ENCODE assay signal across 13 mouse cellular contexts in the genomic region with DNA sequence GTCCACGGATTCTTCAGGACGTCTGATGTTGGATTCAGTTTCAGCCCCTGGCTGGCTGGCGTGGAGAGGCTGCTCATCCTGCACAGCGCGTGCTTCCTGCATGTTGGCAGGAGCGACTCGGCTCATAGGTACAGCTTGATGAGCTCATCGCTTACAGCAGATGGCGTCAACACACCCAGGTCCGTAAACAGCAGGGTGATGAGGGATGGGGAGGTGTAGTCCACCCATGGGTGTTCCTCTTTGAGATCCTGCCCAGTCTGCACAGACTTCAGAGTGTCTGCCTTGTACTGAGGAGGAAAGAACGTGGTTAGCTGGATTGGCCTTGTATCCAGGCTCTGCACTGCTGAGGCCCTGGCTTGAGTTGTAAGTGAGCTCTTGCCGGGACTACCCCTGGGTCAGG. TPM values are rescaled to one million over a fixed set of nuclear protein-coding genes. Genes with fewer than 3 reads are reported as not detected.
DNase-seq lines count a peak whose midpoint lies in the region; ATAC-seq and TF ChIP-seq lines count a peak whose summit lies in the region.
"Had no signal": no experiment of that assay in that cellular context is flagged by ENCODE, and none has a peak within 500 bp of the region (broad histone marks: within the 10 kb centered on the region; RNA-seq: fewer than 3 reads in every experiment).

No protein-coding gene starts in this region.

- no peaks in the 10 kb centered on the region for H3K9me3 ChIP-seq in kidney, embryonic 15.5 days (replicated peaks)
- H3K9me3 ChIP-seq in forebrain, embryonic 13.5 days (replicated peaks): no peaks in the 10 kb centered on the region
- H3K9me3 ChIP-seq: liver, embryonic 15.5 days had no signal

- WGBS in bone marrow, adult 2 months: 88% methylated on average over 12 of the region's 12 CpGs
- 15% methylated on average over 12 of the region's 12 CpGs for WGBS in cerebellum, adult 2 months
- 88% methylated on average over 12 of the region's 12 CpGs for WGBS in kidney, embryonic 15.5 days
- 89% methylated on average over 12 of the region's 12 CpGs for WGBS in forebrain, embryonic 13.5 days

- no peak overlapping the region for H3K9ac ChIP-seq in kidney, embryonic 15.5 days
- H3K9ac ChIP-seq in forebrain, embryonic 13.5 days: no peak overlapping the region
- H3K9ac ChIP-seq: liver, embryonic 15.5 days had no signal

- intact Hi-C loops in left cerebral cortex, postnatal 25 days (cut with DNase I): no loop called here

- no peak overlapping the region for H3K27ac ChIP-seq in bone marrow, adult 2 months (ENCODE audit: control insufficient read depth, insufficient read depth, low read depth, low read length, poor library complexity)
- no peak overlapping the region for H3K27ac ChIP-seq in cerebellum, adult 2 months (ENCODE audit: insufficient read depth, low read length)
- no peak overlapping the region for H3K27ac ChIP-seq in kidney, embryonic 15.5 days
- no peak overlapping the region for H3K27ac ChIP-seq in forebrain, embryonic 13.5 days
- H3K27ac ChIP-seq: liver, embryonic 15.5 days; macrophage had no signal

- peaks cover 100% of the 10 kb centered on the region for H3K36me3 ChIP-seq in kidney, embryonic 15.5 days
- peaks cover 99% of the 10 kb centered on the region for H3K36me3 ChIP-seq in forebrain, embryonic 13.5 days (ENCODE audit: poor library complexity, severe bottlenecking)

- peak; percentile 81 to 91 for DNase-seq in cerebellum, adult 2 months
- peak; percentile 77 to 84 for DNase-seq in layer of hippocampus, adult 18-20 months (ENCODE audit: low spot score in 2 of 2)
- DNase-seq in left cerebral cortex, postnatal 25 days (ENCODE audit: low spot score in 2 of 2): peak; percentile 53 to 88
- DNase-seq in thymus, postnatal 14 days: no peak
- DNase-seq: adrenal gland, postnatal 10 days; kidney, adult 2 months had no signal

- H3K4me3 ChIP-seq in bone marrow, adult 2 months (replicated peaks; ENCODE audit: control insufficient read depth, low read depth, low read length): no peak overlapping the region
- no peak overlapping the region for H3K4me3 ChIP-seq in cerebellum, adult 2 months (replicated peaks; ENCODE audit: insufficient read depth, low read depth, low read length)
- no peak overlapping the region for H3K4me3 ChIP-seq in kidney, embryonic 15.5 days (replicated peaks)
- H3K4me3 ChIP-seq in forebrain, embryonic 13.5 days: no peak overlapping the region
- H3K4me3 ChIP-seq: liver, embryonic 15.5 days had no signal

- no peak overlapping the region for H3K4me2 ChIP-seq in kidney, embryonic 15.5 days
- H3K4me2 ChIP-seq in forebrain, embryonic 13.5 days: no peak overlapping the region
- H3K4me2 ChIP-seq: heart, embryonic 11.5 days; liver, embryonic 15.5 days had no signal

- no peak for TF ChIP-seq POLR2A in bone marrow, adult 2 months (IDR thresholded peaks at IDR 0.05; ENCODE audit: borderline replicate concordance, control insufficient read depth, low read depth, low read length)
- TF ChIP-seq POLR2A in cerebellum, adult 2 months (IDR thresholded peaks at IDR 0.05; ENCODE audit: borderline replicate concordance, insufficient read depth, low read length): 0 out of 2 replicates have a peak, but pooled peaks have one; percentile 24

- peak; percentile 5; the same call in 1 of the 2 replicates for TF ChIP-seq CTCF in bone marrow, adult 2 months (IDR thresholded peaks at IDR 0.05; ENCODE audit: control insufficient read depth, insufficient read depth, low read length)
- TF ChIP-seq CTCF in cerebellum, adult 2 months (IDR thresholded peaks at IDR 0.05; ENCODE audit: borderline replicate concordance, insufficient read depth, low read depth, low read length): no peak

- no peak for ATAC-seq in kidney, embryonic 15.5 days (replicated peaks; ENCODE audit: low FRiP score)
- no peak for ATAC-seq in forebrain, embryonic 13.5 days
- ATAC-seq: midbrain, embryonic 16.5 days had no signal

- no peaks in the 10 kb centered on the region; the same call in 1 of the 2 replicates for H3K4me1 ChIP-seq in bone marrow, adult 2 months (ENCODE audit: control insufficient read depth, insufficient read depth, low read length)
- peaks cover 5% of the 10 kb centered on the region for H3K4me1 ChIP-seq in cerebellum, adult 2 months (ENCODE audit: control insufficient read depth, insufficient read depth, low read length)
- no peaks in the 10 kb centered on the region for H3K4me1 ChIP-seq in kidney, embryonic 15.5 days
- H3K4me1 ChIP-seq in forebrain, embryonic 13.5 days: no peaks in the 10 kb centered on the region
- H3K4me1 ChIP-seq: liver, embryonic 15.5 days had no signal

- no peaks in the 10 kb centered on the region for H3K27me3 ChIP-seq in cerebellum, adult 2 months (ENCODE audit: control insufficient read depth, insufficient read depth, low read length)
- H3K27me3 ChIP-seq in kidney, embryonic 15.5 days: no peaks in the 10 kb centered on the region
- no peaks in the 10 kb centered on the region for H3K27me3 ChIP-seq in forebrain, embryonic 13.5 days
- H3K27me3 ChIP-seq: liver, embryonic 15.5 days had no signal

RNA-seq across cellular contexts. Expression of a gene that starts 7.9 kb away (rescaled TPM):
- polyA plus RNA-seq in bone marrow, adult 2 months (2011; ENCODE audit: insufficient read depth, insufficient read length, low replicate concordance, missing spikeins): 14.9 and 16.6 TPM in 2 replicates
- polyA plus RNA-seq in cerebellum, adult 2 months (2012; rRNA removed): 36.7 and 38.4 TPM in 2 replicates
- 10 to 100 TPM; 32.7 to 37.5 TPM for total RNA-seq in layer of hippocampus, adult 18-20 months (2021)
- 10 to 100 TPM; 31.3 to 31.7 TPM for total RNA-seq in left cerebral cortex, postnatal 25 days (2021)
- polyA plus RNA-seq in kidney, embryonic 15.5 days (2015; fragmentation: Nextera tagmentation; extraction: Ambion mirVana): 72.5 and 73.1 TPM in 2 replicates
- polyA plus RNA-seq in forebrain, embryonic 13.5 days (2015; fragmentation: Nextera tagmentation; extraction: Ambion mirVana): 72.8 and 74.4 TPM in 2 replicates

RNA-seq across cellular contexts. Expression of a gene that starts 7.9 kb away (rescaled TPM):
- 7.8 and 8.3 TPM in 2 replicates for polyA plus RNA-seq in bone marrow, adult 2 months (2011; ENCODE audit: insufficient read depth, insufficient read length, low replicate concordance, missing spikeins)
- polyA plus RNA-seq in cerebellum, adult 2 months (2012; rRNA removed): 46.0 and 46.1 TPM in 2 replicates
- 10 to 100 TPM; 28.3 to 30.7 TPM for total RNA-seq in layer of hippocampus, adult 18-20 months (2021)
- 10 to 100 TPM; 26.6 to 30.5 TPM for total RNA-seq in left cerebral cortex, postnatal 25 days (2021)
- polyA plus RNA-seq in kidney, embryonic 15.5 days (2015; fragmentation: Nextera tagmentation; extraction: Ambion mirVana): 72.8 and 78.7 TPM in 2 replicates
- polyA plus RNA-seq in forebrain, embryonic 13.5 days (2015; fragmentation: Nextera tagmentation; extraction: Ambion mirVana): 64.7 and 66.9 TPM in 2 replicates

RNA-seq across cellular contexts. Expression of a gene that starts 18.4 kb away (rescaled TPM):
- polyA plus RNA-seq in bone marrow, adult 2 months (2011; ENCODE audit: insufficient read depth, insufficient read length, low replicate concordance, missing spikeins): 11.7 and 22.9 TPM in 2 replicates
- polyA plus RNA-seq in cerebellum, adult 2 months (2012; rRNA removed): 37.9 and 41.6 TPM in 2 replicates
- total RNA-seq in layer of hippocampus, adult 18-20 months (2021): 10 to 100 TPM; 23.8 to 24.4 TPM
- total RNA-seq in left cerebral cortex, postnatal 25 days (2021): 10 to 100 TPM; 22.0 to 27.9 TPM
- 13.6 and 15.8 TPM in 2 replicates for polyA plus RNA-seq in kidney, embryonic 15.5 days (2015; fragmentation: Nextera tagmentation; extraction: Ambion mirVana)
- polyA plus RNA-seq in forebrain, embryonic 13.5 days (2015; fragmentation: Nextera tagmentation; extraction: Ambion mirVana): 23.3 and 25.5 TPM in 2 replicates

RNA-seq across cellular contexts. Expression of a gene that starts 30.6 kb away (rescaled TPM):
- 117 TPM in 2 replicates for polyA plus RNA-seq in bone marrow, adult 2 months (2011; ENCODE audit: insufficient read depth, insufficient read length, low replicate concordance, missing spikeins)
- polyA plus RNA-seq in cerebellum, adult 2 months (2012; rRNA removed): 120 and 124 TPM in 2 replicates
- 100 to 1,000 TPM in 1 of 2 experiments, 10 to 100 TPM in 1; 96.7 to 100 TPM for total RNA-seq in layer of hippocampus, adult 18-20 months (2021)
- 100 to 1,000 TPM in 1 of 2 experiments, 10 to 100 TPM in 1; 96.4 to 113 TPM for total RNA-seq in left cerebral cortex, postnatal 25 days (2021)
- 519 and 585 TPM in 2 replicates for polyA plus RNA-seq in kidney, embryonic 15.5 days (2015; fragmentation: Nextera tagmentation; extraction: Ambion mirVana)
- 378 and 389 TPM in 2 replicates for polyA plus RNA-seq in forebrain, embryonic 13.5 days (2015; fragmentation: Nextera tagmentation; extraction: Ambion mirVana)

RNA-seq across cellular contexts. Expression of a gene that starts 39.9 kb away (rescaled TPM):
- 1.4 and 6.2 TPM in 2 replicates for polyA plus RNA-seq in bone marrow, adult 2 months (2011; ENCODE audit: insufficient read depth, insufficient read length, low replicate concordance, missing spikeins)
- polyA plus RNA-seq in cerebellum, adult 2 months (2012; rRNA removed): 20.2 and 22.7 TPM in 2 replicates
- total RNA-seq in layer of hippocampus, adult 18-20 months (2021): 10 to 100 TPM; 75.7 to 89.4 TPM
- total RNA-seq in left cerebral cortex, postnatal 25 days (2021): 10 to 100 TPM; 75.2 to 95.7 TPM
- polyA plus RNA-seq in kidney, embryonic 15.5 days (2015; fragmentation: Nextera tagmentation; extraction: Ambion mirVana): 21.8 and 22.8 TPM in 2 replicates
- polyA plus RNA-seq in forebrain, embryonic 13.5 days (2015; fragmentation: Nextera tagmentation; extraction: Ambion mirVana): 10.4 and 10.6 TPM in 2 replicates
